Mouse (Mus musculus): ENCODE measurements around the gene Meaf6. TPM values are rescaled to one million over a fixed set of nuclear protein-coding genes. Genes with fewer than 3 reads are reported as not detected.

Meaf6 gene
- polyA plus RNA-seq, 1 experiment = 9.1 TPM

DNA sequence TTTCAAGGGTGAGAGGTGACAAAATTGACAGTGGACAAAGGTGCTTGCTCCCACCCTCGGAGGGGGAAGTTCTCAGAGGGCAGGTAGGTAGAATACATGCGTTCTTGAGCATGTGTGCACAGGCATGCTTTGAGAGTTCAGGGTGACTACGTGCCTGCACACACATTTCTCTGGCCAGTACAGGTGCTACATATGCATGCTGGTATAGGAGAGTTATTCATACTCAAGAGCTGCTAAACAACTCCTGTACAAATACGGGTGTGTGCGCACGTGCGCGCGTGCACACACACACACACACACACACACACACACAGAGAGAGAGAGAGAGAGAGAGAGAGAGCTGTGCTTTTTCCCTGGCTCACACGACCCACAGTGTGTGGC is 76.0 kb downstream of the Meaf6 start:
- Histone ChIP-seq H3K36me3 (ENCODE audit: control insufficient read depth, insufficient read depth, low read length) (no peaks in the 10 kb centered on the region), H3K4me3 (ENCODE audit: low read depth, low read length) (no peak overlapping the region), H3K4me1 (ENCODE audit: control insufficient read depth, insufficient read depth, insufficient read length, low read length) (peaks cover 16% of the 10 kb centered on the region), H3K27ac (ENCODE audit: insufficient read depth, low read depth, low read length) (no peak overlapping the region), H3K27me3 (ENCODE audit: control insufficient read depth, insufficient read depth, low read length) (no peaks in the 10 kb centered on the region)
- TF ChIP-seq POLR2A (IDR thresholded peaks at IDR 0.05; ENCODE audit: low read depth, low read length) = no peak
- TF ChIP-seq CTCF (IDR thresholded peaks at IDR 0.05; ENCODE audit: extremely low read depth, insufficient read length, insufficient replicate concordance, low read depth, low read length) = no peak
- WGBS = 52% methylated on average over 10 of the region's 10 CpGs

DNA sequence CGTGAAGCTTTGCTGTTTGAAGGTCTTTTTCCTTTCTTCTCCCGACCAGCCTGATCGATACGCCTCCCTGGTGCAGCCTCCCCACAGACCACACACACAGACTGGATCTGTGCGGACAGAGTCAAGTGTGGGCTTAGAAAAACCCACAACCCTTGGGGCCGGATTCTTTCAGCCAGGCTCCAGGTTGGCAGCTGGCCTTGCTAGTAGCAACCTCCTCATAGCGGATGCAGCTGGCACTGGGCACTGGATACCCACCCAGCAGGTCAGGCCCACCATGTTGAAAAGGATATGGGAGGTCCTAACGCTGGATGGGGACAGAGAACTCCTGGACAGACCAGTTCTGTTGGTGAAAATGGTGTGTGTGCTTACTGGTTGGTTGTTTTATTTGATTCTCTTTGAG is 76.5 kb downstream of the Meaf6 start:
- Histone ChIP-seq H3K27me3 (ENCODE audit: control insufficient read depth, insufficient read depth, low read length) (no peaks in the 10 kb centered on the region), H3K4me1 (ENCODE audit: control insufficient read depth, insufficient read depth, insufficient read length, low read length) (peaks cover 16% of the 10 kb centered on the region), H3K36me3 (ENCODE audit: control insufficient read depth, insufficient read depth, low read length) (no peaks in the 10 kb centered on the region), H3K27ac (ENCODE audit: insufficient read depth, low read depth, low read length) (no peak overlapping the region), H3K4me3 (ENCODE audit: low read depth, low read length) (no peak overlapping the region)
- 68% methylated on average over 8 of the region's 8 CpGs for WGBS
- no peak for TF ChIP-seq CTCF (IDR thresholded peaks at IDR 0.05; ENCODE audit: extremely low read depth, insufficient read length, insufficient replicate concordance, low read depth, low read length)
- TF ChIP-seq POLR2A (IDR thresholded peaks at IDR 0.05; ENCODE audit: low read depth, low read length) = no peak

DNA sequence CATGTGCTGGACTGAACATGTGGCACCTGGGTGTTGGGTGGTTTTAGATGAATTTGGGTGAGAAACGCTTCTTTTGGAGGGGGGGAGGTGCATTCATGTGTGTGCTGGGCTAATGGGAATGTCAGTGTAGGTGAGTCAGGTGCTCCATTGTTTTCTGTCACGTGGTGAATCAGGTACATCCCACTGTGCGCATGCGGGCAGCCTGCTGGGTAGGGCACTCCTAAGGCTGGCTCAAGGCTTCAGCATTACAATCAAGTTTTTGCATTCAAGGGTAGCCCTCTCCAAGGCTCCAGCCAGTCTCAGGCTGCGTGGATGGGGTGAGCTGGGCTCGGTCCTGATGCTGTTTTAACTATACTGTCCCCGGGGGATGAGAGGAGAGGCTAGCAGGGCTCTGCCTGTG is 77.8 kb downstream of the Meaf6 start:
- Histone ChIP-seq H3K4me1 (ENCODE audit: control insufficient read depth, insufficient read depth, insufficient read length, low read length) (peaks cover 10% of the 10 kb centered on the region), H3K36me3 (ENCODE audit: control insufficient read depth, insufficient read depth, low read length) (no peaks in the 10 kb centered on the region), H3K4me3 (ENCODE audit: low read depth, low read length) (no peak overlapping the region), H3K27ac (ENCODE audit: insufficient read depth, low read depth, low read length) (no peak overlapping the region), H3K27me3 (ENCODE audit: control insufficient read depth, insufficient read depth, low read length) (no peaks in the 10 kb centered on the region)
- TF ChIP-seq POLR2A (IDR thresholded peaks at IDR 0.05; ENCODE audit: low read depth, low read length) = no peak
- WGBS = 72% methylated on average over 7 of the region's 7 CpGs

Other genes starting within 250 kb of the Meaf6 start
- gene Yrdc, start 234.5 kb upstream of the Meaf6 start, polyA plus RNA-seq (2012; rRNA removed) = 22.4 and 24.3 TPM in 2 replicates
- 29.9 and 31.4 TPM in 2 replicates for gene 1110065P20Rik, start 233.9 kb upstream of the Meaf6 start, polyA plus RNA-seq (2012; rRNA removed)
- gene Maneal, start 223.0 kb upstream of the Meaf6 start, polyA plus RNA-seq (2012; rRNA removed) = 0.25 and 0.33 TPM in 2 replicates
- not detected in 2 replicates for gene Epha10, start 204.2 kb upstream of the Meaf6 start, polyA plus RNA-seq (2012; rRNA removed)
- gene 9930104L06Rik, start 148.1 kb upstream of the Meaf6 start, polyA plus RNA-seq (2012; rRNA removed) = 5.2 and 7.1 TPM in 2 replicates
- 8.4 and 18.7 TPM in 2 replicates for gene Cdca8, start 145.8 kb upstream of the Meaf6 start, polyA plus RNA-seq (2012; rRNA removed)
- gene Rspo1, start 98.7 kb upstream of the Meaf6 start, polyA plus RNA-seq (2012; rRNA removed) = 0.60 and 1.6 TPM in 2 replicates
- 1.5 and 3.5 TPM in 2 replicates for gene Gnl2, start 68.5 kb upstream of the Meaf6 start, polyA plus RNA-seq (2012; rRNA removed)
- not detected in 2 replicates for gene Dnali1, start 19.4 kb upstream of the Meaf6 start, polyA plus RNA-seq (2012; rRNA removed)
- gene Snip1, start 18.5 kb upstream of the Meaf6 start, polyA plus RNA-seq (2012; rRNA removed) = 4.2 and 6.2 TPM in 2 replicates
- 27.1 and 36.7 TPM in 2 replicates for gene Zc3h12a, start 42.7 kb downstream of the Meaf6 start, polyA plus RNA-seq (2012; rRNA removed)